Mouse (Mus musculus) natural killer cell, adult 2 months (primary cell): ENCODE data around the gene Mif4gd.
A peak's percentile ranks its signal among the peaks of the same experiment; 100 is the strongest.

Experiments used
- DNase-seq, 2 experiments: peaks; one replicate each; pipeline ENCODE4 v3.0.0; 2022; ENCODE audit warnings: low spot score in 2 of 2

The Mif4gd gene

GRCm38 (mm10) chr11:115613138-115613945 is 573 bp upstream of the Mif4gd start:
- no peak for DNase-seq

DNA sequence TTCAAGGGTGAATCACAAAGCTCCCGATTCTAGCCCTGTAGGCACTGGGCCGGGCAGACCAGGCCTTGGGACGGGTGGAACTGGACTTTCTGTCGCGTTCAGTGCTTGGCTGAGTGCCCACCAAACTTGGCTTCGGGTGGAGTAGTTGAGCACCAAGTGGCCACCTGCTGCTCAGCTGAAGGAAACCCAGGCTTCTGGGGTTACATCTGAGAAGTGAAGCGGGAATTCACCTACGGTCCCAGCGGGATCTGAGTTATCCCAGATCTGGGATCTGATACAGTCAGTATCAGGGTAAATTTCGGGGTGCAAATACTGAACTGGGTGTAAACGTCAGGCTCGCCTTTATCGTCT is 735 bp downstream of the Mif4gd start:
- peak in 1 of 2 experiments; percentile 39 for DNase-seq

DNA sequence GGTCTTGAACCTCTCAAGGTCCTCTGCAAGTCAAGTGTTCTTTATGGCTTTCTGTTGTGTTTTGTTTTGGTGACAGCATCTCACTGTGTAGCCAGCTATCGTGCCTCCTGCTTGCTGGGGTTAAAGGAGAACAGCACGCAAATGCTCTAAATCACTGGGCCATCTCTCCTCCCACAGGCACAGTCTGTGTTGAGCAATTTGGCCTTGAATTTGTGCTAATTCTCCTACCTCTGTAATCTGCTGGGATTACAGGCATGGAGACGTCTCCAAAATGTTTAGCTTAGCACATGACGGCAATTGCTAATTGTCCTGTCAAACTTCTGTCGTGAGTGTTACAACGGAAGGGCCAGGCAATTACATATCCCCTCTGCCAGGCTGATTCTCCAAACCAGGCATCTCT is 1.6 kb downstream of the Mif4gd start:
- no peak for DNase-seq

DNA sequence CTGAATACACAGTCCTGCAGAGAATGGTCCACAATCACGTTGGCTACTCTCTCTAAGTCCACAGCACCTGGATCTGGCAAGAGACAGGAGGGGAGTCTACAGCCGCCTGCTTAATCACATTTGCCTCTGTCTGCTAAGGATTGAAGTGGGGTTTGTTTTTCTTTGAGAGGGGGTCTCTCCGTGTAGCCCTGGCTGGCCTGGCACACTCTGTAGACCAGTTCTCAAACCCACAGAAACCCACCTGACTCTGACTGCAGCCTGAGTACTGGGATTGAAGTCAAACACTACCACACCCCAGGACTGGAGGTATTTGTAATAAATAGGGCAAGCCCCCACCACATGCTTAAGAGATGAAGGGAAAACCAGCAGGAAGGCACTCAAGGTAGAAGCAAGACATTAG is 3.2 kb downstream of the Mif4gd start:
- no peak for DNase-seq

DNA sequence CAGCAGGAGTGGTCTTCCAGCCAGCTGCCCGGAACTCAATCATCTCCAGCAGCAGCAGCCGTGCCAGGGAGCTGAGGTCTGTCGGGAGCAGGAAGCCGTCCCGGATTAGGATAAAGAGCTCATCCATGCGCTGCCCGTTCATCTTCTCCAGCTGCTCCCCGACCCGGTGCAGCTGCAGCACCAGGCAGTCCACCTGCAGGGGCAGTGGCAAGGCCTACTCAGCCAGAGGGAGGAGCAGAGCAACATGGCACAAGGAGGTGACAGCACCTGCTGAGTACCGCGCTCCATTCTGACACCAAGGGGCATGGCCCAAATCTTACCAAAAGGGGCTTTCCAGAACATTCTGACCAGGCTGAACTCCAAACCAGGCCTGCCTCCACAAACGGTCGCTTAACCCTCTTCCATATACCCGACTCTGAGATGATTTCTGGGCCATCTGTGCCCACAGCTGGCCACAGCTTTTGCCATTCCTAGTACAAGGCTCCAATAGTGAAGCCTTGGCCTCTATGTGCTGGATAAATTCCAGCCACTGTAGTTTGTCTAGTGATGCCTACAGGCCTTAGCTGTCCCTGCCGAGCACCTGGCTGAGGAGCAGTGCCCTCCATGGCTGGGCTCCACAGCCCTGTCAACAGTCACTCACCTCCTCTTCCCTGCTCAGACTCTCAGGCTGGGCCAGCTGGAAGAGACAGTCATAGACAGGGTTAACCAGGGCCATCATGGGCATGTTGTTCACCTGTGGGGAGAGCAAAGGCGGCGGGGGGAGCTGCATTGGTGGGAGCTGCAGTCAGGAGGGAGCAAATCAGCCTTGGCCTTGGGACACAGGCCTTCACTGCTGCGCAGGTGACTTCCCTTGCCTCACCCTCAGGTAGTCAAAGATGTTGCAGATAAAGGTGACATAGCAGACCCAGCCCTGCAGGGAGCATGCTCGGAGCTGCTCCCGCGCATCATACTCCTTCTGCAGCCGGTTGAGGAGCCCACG is 4.1 kb downstream of the Mif4gd start:
- no peak for DNase-seq

DNA sequence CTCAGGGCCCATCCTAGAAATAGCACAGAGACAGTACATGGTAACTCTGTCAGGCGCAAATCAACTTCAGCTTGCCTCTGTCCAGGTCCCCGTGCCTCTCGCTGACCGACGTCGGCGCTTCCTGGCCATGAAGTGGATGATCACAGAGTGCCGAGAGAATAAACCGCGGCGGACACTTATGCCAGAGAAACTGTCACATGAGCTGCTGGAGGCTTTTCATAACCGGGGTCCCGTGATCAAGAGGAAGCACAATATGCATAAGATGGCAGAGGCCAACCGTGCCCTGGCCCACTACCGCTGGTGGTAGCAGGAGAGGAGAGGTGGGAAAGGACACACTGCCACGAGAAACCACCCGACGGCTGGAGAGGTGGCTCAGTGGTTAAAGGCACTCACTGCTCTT is 6.0 kb downstream of the Mif4gd start:
- DNase-seq, result no peak

GRCm38 (mm10) chr11:115604304-115604696 is 8.5 kb downstream of the Mif4gd start:
- no peak for DNase-seq

- peak; percentile 93 to 95 for DNase-seq
Observed at GRCm38 (mm10) chr11:115603476-115604303, 9.1 kb downstream of the Mif4gd start, which contains the start of the genes Mrps7 and Gga3. Gene Mrps7 (plus strand): TSS chr11:115603925. Gene Gga3 (minus strand): TSS chr11:115604051.

GRCm38 (mm10) chr11:115603128-115603475 is 9.7 kb downstream of the Mif4gd start:
- DNase-seq, result no peak

GRCm38 (mm10) chr11:115601174-115601573 is 11.6 kb downstream of the Mif4gd start:
- no peak for DNase-seq

DNA sequence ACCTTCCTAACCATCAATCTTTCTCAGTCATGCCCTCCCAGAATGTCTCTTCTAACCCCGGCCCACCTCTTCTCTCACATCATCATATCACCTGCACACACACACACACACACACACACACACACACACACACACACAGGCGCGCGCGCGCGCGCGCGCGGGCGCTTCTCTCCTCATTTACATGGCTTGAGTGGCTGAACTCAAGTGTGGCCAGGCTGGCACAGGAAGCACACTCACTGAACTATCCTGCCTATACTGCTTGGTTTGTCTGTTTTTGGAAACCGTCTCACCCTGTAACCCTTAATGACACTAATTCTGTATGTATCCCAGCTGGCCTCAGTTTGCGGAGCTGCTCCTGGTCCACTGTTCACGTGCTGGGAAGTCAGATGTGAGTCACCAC is 12.0 kb downstream of the Mif4gd start:
- DNase-seq, result no peak

DNA sequence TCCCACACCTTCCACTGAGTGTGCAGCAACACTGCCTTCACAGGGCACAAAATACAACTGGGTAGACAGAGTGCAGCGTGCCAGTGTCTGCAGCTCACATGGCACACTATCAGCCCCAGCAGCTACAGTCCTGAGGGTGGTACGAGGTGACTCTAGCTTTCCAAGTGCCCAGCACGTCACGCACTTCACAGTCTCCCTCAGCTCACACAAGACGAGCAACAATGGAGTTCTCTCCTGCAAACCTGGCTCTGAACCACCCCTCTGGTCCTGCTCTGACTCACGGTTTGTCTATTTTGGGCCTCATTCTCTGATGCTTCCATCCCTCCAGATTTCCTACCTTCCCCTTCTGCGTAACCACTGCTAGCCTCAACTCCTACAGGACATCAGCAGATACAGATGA is 13.0 kb downstream of the Mif4gd start:
- DNase-seq, result no peak

DNA sequence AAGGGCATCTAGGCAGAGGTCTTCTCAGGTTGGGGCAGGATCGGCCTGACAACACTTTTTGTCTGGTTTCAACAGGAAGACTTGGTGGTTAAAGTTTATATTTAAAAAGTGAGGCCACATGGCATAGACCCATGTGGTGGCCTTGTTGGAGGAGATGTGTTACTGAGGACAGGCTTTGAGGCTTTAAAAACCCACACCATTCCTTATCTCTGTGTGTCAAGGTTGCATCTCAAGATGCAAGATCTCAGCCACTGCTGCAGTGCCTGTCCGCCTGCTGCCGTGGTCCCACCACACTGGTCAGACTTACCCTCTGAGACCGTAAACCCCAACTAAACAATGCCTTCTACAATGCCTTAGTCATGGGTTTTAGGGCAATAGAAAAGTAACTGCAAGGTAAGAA is 14.5 kb downstream of the Mif4gd start:
- DNase-seq, result no peak

GRCm38 (mm10) chr11:115595209-115595608 is 17.6 kb downstream of the Mif4gd start:
- no peak for DNase-seq

- no peak for DNase-seq
Observed at GRCm38 (mm10) chr11:115590526-115591075, 22.2 kb downstream of the Mif4gd start.

DNA sequence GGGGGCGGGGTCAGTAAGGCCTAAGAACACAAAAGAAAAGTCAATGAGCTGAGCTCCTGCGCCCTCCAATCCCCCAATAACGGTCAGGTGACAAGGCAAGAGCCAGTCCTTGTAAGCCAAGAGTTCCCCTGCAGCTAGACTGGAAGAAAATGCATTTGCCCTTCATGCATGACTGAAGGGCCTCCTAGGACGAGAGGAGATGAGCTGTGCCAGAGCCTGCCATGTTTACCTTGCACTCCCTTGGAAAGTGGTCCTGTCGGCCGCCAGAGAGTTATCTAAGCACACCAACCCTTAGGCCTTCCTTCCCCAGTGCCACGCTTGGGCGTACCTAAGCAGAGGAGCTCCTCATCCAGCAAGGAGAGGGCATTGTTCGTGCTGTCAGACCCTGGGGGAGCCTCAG is 24.8 kb downstream of the Mif4gd start:
- no peak for DNase-seq

DNA sequence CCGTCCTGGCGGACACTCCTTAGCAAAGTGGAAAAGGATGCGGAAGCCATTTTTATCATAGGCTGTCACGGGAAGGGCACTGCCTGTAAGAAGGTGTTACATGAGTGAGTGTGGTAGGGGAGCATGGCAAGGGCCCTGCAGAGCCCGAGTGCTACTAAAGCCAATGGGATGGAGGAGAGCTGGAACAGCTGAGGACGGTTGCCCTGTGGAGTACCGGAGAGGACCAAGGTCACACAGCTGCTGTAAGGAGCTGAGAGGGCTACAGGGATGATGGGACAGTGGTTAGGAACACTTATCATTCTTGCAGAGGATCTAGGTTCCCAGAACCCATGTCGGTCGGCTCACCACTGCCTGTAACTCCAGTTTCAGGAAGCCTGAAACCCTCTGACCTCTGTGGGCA is 26.4 kb downstream of the Mif4gd start:
- DNase-seq, result no peak

DNA sequence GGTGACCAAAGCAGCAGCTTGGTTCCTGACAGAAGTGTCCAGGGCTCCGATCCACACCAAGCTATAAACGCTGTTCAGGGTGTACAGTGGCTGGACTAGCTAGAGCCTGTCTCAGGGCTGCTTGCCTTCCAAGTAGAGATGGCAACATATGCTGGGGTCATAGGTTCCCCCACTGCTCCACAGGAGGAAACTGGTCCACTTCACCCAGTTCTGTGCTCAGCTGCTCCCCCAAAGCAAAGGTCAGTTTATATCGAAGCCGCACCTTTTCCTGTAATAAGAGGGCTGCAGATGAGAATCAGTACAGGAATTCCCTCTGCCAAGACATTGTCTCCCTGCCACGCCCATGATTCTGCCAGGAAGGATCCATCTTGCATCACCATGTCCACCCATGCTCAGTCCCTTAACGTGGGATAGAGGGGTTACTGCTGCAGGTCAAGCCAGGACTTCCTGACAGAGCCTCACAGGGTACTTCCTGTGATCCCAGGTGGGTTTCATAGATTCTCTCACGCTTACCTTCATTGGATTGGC is 27.1 kb downstream of the Mif4gd start:
- DNase-seq, result no peak

GRCm38 (mm10) chr11:115584376-115585073 is 28.2 kb downstream of the Mif4gd start:
- DNase-seq, result no peak

DNA sequence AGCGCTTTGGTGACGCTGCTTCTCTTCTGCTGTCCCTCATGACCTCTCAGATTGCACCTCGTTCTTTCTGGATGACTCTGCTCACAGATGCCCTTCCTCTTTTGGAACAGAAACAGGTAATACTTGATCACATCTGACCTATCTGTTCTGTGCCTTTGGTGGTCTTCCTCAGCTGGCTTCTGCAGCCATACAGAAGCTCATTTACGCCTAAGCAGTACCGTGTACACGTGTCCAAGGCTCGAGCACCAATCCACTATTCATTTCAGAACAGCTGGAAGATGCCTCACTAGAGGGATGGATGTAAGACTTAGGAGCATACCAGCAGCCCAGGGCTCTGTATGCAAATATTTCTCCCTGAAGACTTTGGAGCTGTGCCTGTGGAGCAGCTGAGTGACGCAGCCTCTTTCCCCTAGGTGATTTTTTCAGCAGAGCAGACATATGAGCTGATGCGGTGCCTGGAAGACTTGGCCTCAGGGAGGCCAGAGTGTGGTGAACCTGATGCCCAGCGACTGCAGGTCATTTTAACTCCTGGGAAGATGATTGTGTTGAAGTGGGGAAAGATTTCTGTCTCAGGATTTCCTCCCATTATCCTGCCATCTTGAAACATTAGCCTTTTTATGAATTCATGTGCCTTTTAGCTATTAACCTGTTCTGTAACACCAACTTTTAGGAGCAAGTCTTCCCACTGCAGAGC is 29.7 kb downstream of the Mif4gd start:
- DNase-seq, result no peak
